Mouse (Mus musculus) spleen, embryonic (tissue): ENCODE results near the gene Recql5.
"Not testable (repeated sequence)": the region's sequence is repeated elsewhere in the genome, so short reads cannot be mapped to it uniquely, and the experiment has no call there.

Experiments
- CTCF ChIA-PET: fragments of 350-600 bp; sonication (Branson Sonifier 250); formaldehyde crosslinking; loops from one replicate; lab custom pipeline; 2022; lab: Charles Lee

Recql5 gene

DNA sequence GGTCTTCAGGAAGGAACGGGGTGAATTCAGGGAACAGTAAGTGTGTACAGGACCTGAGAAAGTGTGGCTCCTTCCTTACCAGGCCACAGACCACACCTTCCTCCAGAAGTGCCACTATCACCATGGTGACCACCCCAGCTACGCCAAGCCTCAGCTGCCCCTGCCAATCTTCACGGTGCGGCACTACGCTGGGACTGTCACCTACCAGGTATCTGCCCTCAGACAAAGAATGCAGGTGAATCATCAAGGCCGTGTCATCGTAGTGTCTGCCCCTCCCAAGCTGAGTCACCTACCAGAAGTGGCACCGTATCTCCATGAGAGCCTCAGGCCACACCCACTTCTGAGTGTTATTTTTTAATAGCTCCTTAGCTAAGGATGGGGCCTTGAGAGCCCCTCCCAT lies 63.9 kb downstream of the Recql5 start:
- CTCF ChIA-PET = interaction anchor here (0.6 kb wide), 1 partner anchor 259 kb away, joined by 3 read pairs; no protein-coding TSS in a partner anchor

GRCm38 (mm10) chr11:115863895-115864294 lies 69.4 kb downstream of the Recql5 start:
- CTCF ChIA-PET = no interaction called here

DNA sequence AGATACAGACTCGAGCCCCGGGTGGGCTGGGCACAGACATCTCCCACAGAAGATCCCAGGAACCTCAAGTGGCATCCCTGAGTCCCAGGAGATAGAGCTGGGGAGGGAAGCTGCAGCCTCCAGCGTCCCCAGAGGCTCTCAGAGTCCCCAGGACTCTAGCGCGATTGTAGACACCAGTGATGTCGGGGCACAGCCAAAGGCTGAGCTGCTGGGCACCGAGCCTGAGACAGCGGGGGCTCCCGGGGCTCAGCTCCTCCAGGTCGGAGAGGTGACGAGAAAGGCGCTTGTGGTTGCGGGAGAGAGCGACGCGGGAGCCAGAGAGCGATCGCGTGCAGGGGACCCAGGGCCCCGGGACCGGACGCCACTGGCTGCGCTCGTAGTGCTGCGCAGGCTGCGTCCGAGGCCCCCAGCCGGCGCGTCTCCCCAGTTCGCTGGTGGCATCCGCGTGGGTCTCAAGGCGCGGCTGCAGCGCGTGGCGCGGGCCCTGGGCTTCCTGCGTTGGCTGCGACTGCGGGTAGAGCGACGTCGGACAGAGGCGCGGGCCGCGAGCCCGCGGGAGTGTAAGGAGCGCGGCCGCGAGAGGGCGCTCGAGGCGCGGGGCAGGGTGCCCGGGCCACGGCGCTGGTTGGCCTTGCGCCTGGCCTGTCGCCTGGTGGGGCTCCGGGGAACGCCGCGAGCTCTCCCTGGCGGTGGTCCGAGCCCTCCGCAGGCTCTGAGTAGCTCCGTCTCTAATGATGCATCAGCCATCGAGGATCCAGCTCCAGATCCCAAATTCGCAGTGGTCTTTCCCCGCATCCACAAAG lies 73.9 kb downstream of the Recql5 start:
- CTCF ChIA-PET = interaction anchor here (1.6 kb wide), 1 partner anchor 137 kb away, joined by 9 read pairs; no protein-coding TSS in a partner anchor

DNA sequence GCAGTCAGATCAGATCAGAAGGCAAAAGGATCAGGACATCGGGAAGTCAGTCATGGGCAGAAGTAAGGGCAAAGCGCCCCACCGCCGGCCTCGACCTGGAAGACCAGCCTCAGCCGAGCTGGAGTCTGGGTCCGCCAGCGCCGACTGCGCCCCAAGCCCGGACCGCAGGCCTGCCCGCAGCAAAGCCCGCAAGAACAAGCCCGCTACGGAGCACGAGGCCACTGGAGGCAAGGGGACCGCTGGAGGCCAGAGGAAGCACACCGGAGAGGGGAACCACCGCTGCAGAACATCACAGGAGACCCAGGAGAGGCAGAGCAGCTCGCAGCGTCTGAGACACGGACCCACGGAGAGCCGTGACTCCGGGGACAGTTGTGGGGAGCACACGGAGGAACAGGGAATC lies 74.9 kb downstream of the Recql5 start, which contains the start of gene Myo15b:
Gene Myo15b, plus strand, starts transcription at position 53 of the 400 bp plus-strand sequence.
- CTCF ChIA-PET = interaction anchor here (0.5 kb wide), 1 partner anchor 440 kb away, joined by 4 read pairs; no protein-coding TSS in a partner anchor

DNA sequence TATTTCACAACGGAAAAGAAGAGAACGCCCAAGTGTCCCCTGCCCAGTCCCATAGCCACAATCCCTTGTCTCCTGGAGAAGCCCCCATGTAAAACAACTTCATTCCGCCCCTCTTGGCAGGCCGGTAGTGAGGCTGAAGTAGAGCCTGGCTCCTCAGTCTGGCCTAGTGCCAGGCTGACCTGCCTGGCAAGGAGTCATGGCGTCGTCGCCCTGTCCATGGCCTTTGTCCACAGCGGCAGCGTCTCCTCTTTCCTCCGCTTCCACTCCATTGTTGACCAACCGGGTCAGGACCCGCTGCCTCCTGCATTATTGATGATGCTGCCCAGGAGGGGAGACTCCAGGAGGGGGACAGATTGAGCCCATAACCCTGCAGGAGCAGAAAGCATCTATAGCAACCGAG lies 75.3 kb downstream of the Recql5 start:
- CTCF ChIA-PET = no interaction called here

DNA sequence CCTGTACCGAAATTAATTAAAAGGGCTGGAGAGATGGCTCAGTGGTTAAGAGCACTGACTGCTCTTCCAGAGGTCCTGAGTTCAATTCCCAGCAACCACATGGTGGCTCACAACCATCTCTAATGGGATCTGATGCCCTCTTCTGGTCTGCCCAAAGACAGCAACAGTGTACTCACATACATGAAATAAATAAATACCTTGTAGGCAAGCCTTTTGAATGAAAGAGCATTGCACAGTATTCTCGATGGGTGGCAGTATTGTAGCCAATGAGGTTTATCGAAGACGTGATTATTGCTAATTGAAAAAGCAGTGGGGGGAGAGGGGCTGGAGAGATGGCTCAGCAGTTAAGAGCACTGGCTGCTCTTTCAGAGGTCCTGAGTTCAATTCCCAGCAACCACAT lies 76.1 kb downstream of the Recql5 start:
- CTCF ChIA-PET = not testable (repeated sequence)

- CTCF ChIA-PET = no interaction called here
Observed at GRCm38 (mm10) chr11:115854674-115855073, 78.6 kb downstream of the Recql5 start.

GRCm38 (mm10) chr11:115845819-115846218 lies 87.5 kb downstream of the Recql5 start:
- CTCF ChIA-PET = no interaction called here

- CTCF ChIA-PET = no interaction called here
Observed at GRCm38 (mm10) chr11:115844240-115844639, 89.0 kb downstream of the Recql5 start.

DNA sequence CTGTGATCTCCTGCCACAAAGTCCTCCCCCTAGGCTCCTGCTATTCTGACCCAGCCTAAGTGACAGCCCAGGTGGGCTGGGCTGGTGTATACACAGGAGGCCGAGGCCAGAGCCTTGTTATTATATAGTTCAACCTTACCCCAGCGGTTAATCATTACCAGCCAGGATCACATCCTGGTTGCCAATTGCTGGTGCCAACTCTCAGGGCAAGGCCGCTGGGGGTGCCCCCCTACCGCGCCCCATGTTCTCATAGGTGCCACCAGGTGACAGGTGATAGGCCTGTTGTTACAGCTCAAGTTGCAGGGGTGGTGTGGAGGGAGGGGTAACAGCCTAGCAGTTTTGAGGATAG lies 89.4 kb downstream of the Recql5 start:
- CTCF ChIA-PET = interaction anchor here (0.7 kb wide), 1 partner anchor 53 kb away, joined by 4 read pairs; no protein-coding TSS in a partner anchor

DNA sequence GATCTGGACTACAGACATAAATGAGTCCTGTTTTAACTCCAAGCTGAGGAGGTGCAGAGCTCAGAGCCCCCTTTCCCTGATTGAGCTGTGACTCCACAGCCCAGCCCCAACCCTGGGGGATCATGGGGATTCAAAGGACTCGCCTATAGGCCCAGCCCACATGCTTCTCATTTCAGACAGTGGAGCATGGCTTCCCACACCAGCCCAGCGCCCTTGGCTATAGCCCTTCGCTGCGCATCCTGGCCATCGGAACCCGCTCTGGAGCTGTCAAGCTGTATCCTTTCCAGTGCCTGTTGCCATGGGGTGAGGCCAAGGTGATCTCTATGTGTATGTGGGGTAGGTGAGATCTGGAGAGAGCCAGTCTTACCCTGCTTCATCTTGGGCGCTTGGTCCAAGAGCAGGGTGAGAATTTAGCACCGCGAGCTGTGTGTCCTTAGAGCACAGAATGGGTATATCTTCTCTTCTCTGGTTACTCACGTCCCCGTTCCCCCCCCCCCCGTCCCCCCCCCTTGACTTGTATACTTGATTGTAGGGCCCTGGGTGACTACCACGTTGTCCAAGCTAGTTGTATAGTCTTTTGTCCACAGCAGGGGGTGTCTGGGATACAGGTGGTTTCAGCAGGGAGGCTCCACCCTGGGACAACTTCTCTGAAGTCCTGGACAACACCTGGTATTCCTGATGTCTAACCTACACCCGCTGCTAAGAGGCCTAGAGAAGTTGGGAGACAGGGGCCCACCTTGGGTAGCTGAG lies 90.0 kb downstream of the Recql5 start:
- CTCF ChIA-PET = interaction anchor here (0.6 to 0.7 kb wide), 2 partner anchors 52 to 404 kb away, joined by 3 to 4 read pairs; no protein-coding TSS in a partner anchor
